Mouse (Mus musculus) cerebellum, adult 11-12 months (tissue): ENCODE measurements around the gene Rdh7.
"Not testable (repeated sequence)": the region's sequence is repeated elsewhere in the genome, so short reads cannot be mapped to it uniquely, and the experiment has no call there.

Experiments
- DNase-seq: peaks from one replicate; pipeline ENCODE4 v3.0.0; 2022

Gene Rdh7

DNA sequence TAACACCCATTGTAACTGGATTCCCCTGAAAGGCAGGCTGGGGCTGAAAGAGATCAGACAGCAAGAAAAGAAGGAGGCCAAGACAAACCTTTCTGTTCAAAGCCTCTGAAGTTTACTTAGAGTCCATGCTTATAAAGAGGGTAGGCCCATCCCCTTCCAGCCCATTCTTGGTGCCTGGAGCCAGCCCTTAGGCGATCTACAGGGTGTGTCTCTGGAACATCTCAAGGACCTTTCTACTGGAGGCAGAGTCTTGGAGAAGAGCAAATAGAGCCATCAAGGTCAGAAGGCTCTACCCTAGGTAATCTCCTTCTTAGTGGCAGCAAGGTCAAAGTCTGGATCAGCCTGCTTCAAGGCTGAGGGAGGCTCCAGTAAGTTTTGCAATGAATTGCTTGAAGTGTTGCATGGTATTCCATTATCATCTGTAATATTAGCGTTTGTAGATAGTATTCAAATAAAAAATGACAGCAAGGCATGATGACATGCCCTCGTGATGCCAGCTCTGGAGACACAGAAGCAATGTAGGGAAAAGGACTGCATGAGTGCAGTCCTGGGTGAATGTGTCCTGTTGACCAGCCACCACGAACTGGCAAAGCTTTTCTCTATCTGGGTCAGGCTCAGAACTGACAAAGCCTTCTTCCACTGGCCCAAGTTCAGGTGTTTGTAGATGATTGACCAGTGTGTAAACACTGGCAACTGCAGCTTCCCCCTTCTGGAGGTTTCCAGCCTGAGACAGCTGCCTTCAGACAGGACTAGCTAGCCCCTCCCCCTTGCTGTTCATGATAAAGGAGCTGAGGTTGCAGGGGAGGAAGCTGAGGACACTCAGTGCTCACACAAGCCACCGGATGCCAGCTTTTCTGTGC is 4.8 kb upstream of the Rdh7 start:
- DNase-seq, result not testable (repeated sequence)

- no peak for DNase-seq
These were observed 2.9 kb upstream of the Rdh7 start for GRCm38 (mm10) chr10:127891481-127891880.

GRCm38 (mm10) chr10:127886971-127887370 is 1.6 kb downstream of the Rdh7 start:
- no peak for DNase-seq

DNA sequence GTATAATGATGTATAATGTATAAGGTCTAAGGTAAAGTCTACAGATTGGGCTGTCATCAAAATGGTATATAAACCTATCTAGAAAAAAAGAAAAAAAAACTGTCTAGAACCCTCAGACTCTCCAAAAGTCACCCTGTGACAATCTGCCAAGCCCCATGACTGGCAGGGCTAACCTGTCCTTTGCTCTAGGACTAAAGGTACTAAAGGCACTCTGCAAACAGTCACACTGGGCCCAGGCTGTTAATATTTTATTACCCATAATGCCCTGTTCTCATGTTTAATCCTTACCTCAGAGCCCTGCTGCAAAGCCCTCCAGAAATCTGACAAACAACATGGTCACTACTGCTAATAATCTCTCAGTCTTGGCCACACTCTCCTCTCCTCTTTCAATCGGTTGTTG is 2.1 kb downstream of the Rdh7 start:
- DNase-seq, result no peak

DNA sequence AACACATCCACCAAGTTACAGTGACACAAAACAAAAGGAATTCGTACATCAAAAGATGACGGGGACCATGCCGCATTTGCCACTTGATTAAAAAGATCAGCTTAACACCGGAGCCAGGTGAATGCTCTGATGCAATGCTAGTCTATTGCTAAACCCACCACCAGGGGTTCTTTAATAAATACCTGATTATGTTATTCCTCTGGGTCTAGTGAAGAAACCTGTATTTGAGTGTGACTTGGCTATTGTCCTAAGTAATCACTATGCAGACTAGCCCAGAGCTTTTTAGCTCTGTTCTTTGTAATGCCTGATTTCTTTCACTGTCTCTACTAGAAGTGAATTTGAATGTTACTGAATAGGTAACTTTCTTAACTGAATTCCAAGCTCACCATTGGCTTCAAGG is 7.6 kb downstream of the Rdh7 start:
- DNase-seq, result no peak

GRCm38 (mm10) chr10:127879155-127879688 is 9.4 kb downstream of the Rdh7 start:
- no peak for DNase-seq

- no peak for DNase-seq
These were observed 10.2 kb downstream of the Rdh7 start for GRCm38 (mm10) chr10:127878262-127879057.

DNA sequence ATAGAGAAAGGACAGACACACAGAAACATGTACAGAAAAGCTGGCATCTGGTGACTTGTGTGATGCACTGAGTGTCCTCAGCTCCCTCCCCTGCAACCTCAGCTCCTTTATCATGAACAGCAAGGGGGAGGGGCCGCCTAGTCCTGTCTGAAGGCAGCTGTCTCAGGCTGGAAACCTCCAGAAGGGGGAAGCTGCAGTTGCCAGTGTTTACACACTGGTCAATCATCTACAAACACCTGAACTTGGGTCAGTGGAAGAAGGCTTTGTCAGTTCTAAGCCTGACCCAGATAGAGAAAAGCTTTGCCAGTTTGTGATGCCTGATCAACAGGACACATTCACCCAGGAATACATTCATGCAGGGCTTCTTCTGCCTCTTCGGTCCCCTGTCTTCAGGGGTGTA is 10.9 kb downstream of the Rdh7 start:
- DNase-seq, result no peak

GRCm38 (mm10) chr10:127872484-127872883 is 16.1 kb downstream of the Rdh7 start:
- no peak for DNase-seq

GRCm38 (mm10) chr10:127866232-127866631 is 22.4 kb downstream of the Rdh7 start, which contains the start of gene Rdh16f2:
Gene Rdh16f2 (plus strand): TSS chr10:127866474.
- no peak for DNase-seq

GRCm38 (mm10) chr10:127864931-127865330 is 23.7 kb downstream of the Rdh7 start:
- DNase-seq, result no peak

GRCm38 (mm10) chr10:127856376-127856775 is 32.2 kb downstream of the Rdh7 start:
- peak; percentile 42 for DNase-seq

- DNase-seq, result no peak
These were observed 39.0 kb downstream of the Rdh7 start, which contains the start of gene Rdh19 for GRCm38 (mm10) chr10:127849628-127850027. Gene Rdh19 (plus strand): TSS chr10:127849928.

DNA sequence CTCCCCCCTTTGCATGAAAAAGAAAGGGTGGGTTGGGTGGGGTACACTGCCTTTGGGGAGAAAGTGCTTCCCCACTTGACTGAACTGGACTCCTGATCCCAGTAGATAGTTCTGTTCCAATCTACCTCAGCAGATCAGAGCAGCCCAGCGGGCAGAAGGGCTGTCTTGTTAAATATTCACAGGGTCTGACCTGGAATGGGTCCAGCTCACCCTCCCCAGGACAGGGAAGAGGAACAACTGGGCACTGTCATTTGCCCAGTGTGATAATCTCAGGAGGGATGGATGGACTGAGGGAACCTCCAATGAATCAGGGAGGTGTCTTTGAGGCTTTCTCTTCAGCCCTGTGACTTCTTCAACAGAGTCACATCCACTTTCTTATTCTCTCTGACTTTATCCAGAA is 40.5 kb downstream of the Rdh7 start:
- DNase-seq, result no peak

- not testable (repeated sequence) for DNase-seq
These were observed 42.7 kb downstream of the Rdh7 start for GRCm38 (mm10) chr10:127845945-127846344.

- DNase-seq, result no peak
These were observed 47.8 kb downstream of the Rdh7 start for GRCm38 (mm10) chr10:127840776-127841175.

DNA sequence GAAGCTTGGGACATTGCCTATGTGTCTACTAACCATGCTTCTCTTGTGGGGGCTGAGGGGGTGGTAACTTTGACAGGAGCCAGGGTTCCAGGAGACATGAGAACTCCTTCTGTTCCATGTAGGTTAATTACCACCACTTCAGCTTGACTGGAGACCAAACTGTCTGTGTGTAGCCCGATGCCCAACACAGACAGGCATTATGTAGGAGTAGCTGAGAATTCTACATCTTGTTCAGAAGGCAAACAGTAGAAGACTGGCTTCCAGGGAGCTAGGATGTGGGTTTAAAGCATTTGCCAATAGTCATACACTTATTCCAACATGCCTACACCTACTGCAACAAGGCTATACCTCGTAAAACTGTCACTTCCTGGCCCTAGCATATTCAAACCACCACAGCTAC is 50.1 kb downstream of the Rdh7 start:
- no peak for DNase-seq

DNA sequence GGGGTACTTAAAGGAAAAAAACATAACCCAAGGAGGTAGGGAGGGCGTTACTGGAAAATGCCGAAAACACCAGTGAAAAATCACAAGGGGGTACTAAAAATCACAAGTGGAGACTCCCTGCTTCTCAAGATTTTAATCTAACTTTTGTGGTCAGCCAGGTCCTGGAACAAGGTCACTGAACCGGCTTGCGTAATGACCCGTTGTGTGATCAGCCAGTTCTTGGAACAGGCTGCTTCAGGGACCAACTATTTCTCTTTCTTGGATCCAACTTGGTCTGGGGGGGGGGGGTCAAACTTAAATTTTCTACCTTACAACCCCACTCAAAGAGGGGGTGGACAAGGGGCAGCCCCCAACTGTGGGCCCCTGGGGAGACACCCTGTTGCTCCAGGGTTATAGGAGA is 50.8 kb downstream of the Rdh7 start:
- DNase-seq, result not testable (repeated sequence)

DNA sequence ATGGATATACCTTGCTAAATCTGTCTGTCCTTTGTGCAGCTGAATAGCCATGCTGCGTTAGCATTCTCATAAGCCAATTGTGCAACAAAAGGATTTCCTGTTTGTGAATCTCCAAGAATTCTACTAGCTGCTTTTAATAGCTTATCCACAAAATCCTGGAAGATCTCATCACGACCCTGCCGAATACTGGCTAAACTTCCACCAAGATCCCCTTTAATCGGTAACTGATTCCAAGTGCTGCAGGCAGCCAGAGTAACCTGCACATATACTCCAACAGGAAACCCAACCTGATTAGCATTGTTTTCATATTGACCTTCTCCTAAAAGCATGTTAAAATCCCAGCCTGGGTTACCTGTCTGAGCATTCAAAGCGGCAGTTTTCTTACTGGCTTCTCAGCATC is 53.3 kb downstream of the Rdh7 start:
- no peak for DNase-seq

DNA sequence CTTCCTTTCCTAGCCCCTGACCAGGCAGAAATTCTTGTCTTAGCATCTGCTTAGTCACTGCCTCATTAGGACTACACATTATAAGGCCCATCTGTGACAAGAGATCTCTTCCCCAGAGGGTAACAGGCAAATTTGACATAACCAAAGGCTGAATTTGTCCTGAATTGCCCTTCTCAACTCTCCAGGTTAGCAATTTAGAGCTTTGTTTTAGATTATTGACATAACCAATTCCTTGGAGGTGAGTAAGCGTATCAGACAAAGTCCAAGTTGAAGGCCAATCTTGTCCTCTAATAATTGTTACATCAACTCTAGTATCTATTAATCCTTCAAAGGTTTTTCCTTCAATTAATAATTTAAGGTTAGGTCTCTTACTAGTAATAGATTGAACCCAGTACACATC is 54.4 kb downstream of the Rdh7 start:
- not testable (repeated sequence) for DNase-seq
